In genomic region chr19:30145106-30145505, GRCm38 (mm10) we compare ENCODE assay signal across 19 mouse cellular contexts. TPM values are rescaled to one million over a fixed set of nuclear protein-coding genes. Genes with fewer than 3 reads are reported as not detected.
DNase-seq lines count a peak whose midpoint lies in the region; ATAC-seq and TF ChIP-seq lines count a peak whose summit lies in the region.
"Had no signal": no experiment of that assay in that cellular context is flagged by ENCODE, and none has a peak within 500 bp of the region (broad histone marks: within the 10 kb centered on the region; RNA-seq: fewer than 3 reads in every experiment).

No protein-coding gene starts in this region.

- TF ChIP-seq EP300 in liver, postnatal 0 days (IDR thresholded peaks at IDR 0.05; ENCODE audit: low read depth) = peak; percentile 67

- 87% methylated on average over 4 of the region's 4 CpGs for WGBS in heart, embryonic 12.5 days
- 67% methylated on average over 4 of the region's 4 CpGs for WGBS in liver, embryonic 13.5 days (ENCODE audit: insufficient replicate concordance)
- 71% methylated on average over 4 of the region's 4 CpGs for WGBS in liver, postnatal 0 days (ENCODE audit: insufficient replicate concordance)
- 95% methylated on average over 4 of the region's 4 CpGs for WGBS in midbrain, embryonic 10.5 days

- H3K27me3 ChIP-seq in heart, embryonic 12.5 days (replicated peaks) = no peaks in the 10 kb centered on the region
- H3K27me3 ChIP-seq in liver, embryonic 13.5 days = no peaks in the 10 kb centered on the region
- no peaks in the 10 kb centered on the region for H3K27me3 ChIP-seq in liver, postnatal 0 days (ENCODE audit: insufficient read depth, low read length)
- no peaks in the 10 kb centered on the region for H3K27me3 ChIP-seq in midbrain, embryonic 10.5 days (ENCODE audit: low read depth, poor library complexity, severe bottlenecking)
- H3K27me3 ChIP-seq: CH12.LX; embryonic facial prominence, embryonic 12.5 days; forebrain, embryonic 15.5 days had no signal

- DNase-seq in heart, adult 11 months = peak; percentile 79
- DNase-seq in liver, embryonic 13.5 days = no peak
- peak; percentile 45 for DNase-seq in liver, postnatal 0 days
- no peak for DNase-seq in adrenal gland, postnatal 4 days (ENCODE audit: low spot score in 2 of 2)
- DNase-seq in neural tube, embryonic 10.5 days (ENCODE audit: extremely low spot score, low spot score) = no peak
- DNase-seq in midbrain, embryonic 10.5 days (ENCODE audit: low spot score) = no peak
- DNase-seq: adrenal gland, postnatal 10 days; cerebellum, adult 11-12 months; cerebellum, adult 9-10 months; cerebellum, postnatal 25 days; gastrocnemius, postnatal 10 days; heart, adult 2 months had no signal

- H3K36me3 ChIP-seq in heart, embryonic 12.5 days = no peaks in the 10 kb centered on the region
- no peaks in the 10 kb centered on the region for H3K36me3 ChIP-seq in liver, embryonic 13.5 days
- H3K36me3 ChIP-seq in liver, postnatal 0 days (replicated peaks; ENCODE audit: insufficient read depth, low read length) = 0 out of 2 replicates have a peak, but pooled peaks cover 2% of the 10 kb centered on the region
- H3K36me3 ChIP-seq in midbrain, embryonic 10.5 days = peaks cover 52% of the 10 kb centered on the region
- H3K36me3 ChIP-seq: embryonic facial prominence, embryonic 12.5 days; forebrain, embryonic 15.5 days had no signal

- no peaks in the 10 kb centered on the region; the same call in 1 of the 2 replicates for H3K4me1 ChIP-seq in heart, embryonic 12.5 days (replicated peaks)
- peaks cover 4% of the 10 kb centered on the region; the same call in 1 of the 2 replicates for H3K4me1 ChIP-seq in liver, embryonic 13.5 days (replicated peaks)
- 0 out of 2 replicates have a peak, but pooled peaks cover 4% of the 10 kb centered on the region for H3K4me1 ChIP-seq in liver, postnatal 0 days (ENCODE audit: insufficient read depth)
- peaks cover 5% of the 10 kb centered on the region for H3K4me1 ChIP-seq in midbrain, embryonic 10.5 days
- H3K4me1 ChIP-seq: embryonic facial prominence, embryonic 12.5 days; forebrain, embryonic 15.5 days; hindbrain, embryonic 10.5 days had no signal

- no peak for TF ChIP-seq CTCF in liver, postnatal 0 days (IDR thresholded peaks at IDR 0.05; ENCODE audit: low read depth)

- no peak overlapping the region for H3K4me2 ChIP-seq in heart, embryonic 12.5 days
- no peak overlapping the region for H3K4me2 ChIP-seq in liver, embryonic 13.5 days
- H3K4me2 ChIP-seq in liver, postnatal 0 days (ENCODE audit: low read depth, low read length) = no peak overlapping the region
- H3K4me2 ChIP-seq: embryonic facial prominence, embryonic 12.5 days; forebrain, embryonic 15.5 days; heart, embryonic 11.5 days; hindbrain, embryonic 14.5 days had no signal

- no peaks in the 10 kb centered on the region for H3K9me3 ChIP-seq in heart, embryonic 12.5 days (replicated peaks)
- H3K9me3 ChIP-seq in liver, embryonic 13.5 days (replicated peaks) = no peaks in the 10 kb centered on the region
- no peaks in the 10 kb centered on the region for H3K9me3 ChIP-seq in liver, postnatal 0 days (ENCODE audit: low read length)
- H3K9me3 ChIP-seq in midbrain, embryonic 10.5 days (replicated peaks) = no peaks in the 10 kb centered on the region
- H3K9me3 ChIP-seq: embryonic facial prominence, embryonic 12.5 days; forebrain, embryonic 15.5 days; hindbrain, embryonic 10.5 days had no signal

- H3K4me3 ChIP-seq in heart, embryonic 12.5 days = no peak overlapping the region
- no peak overlapping the region for H3K4me3 ChIP-seq in liver, embryonic 13.5 days (replicated peaks)
- H3K4me3 ChIP-seq in liver, postnatal 0 days (ENCODE audit: low read depth, low read length) = no peak overlapping the region
- H3K4me3 ChIP-seq in midbrain, embryonic 10.5 days = no peak overlapping the region
- H3K4me3 ChIP-seq: embryonic facial prominence, embryonic 12.5 days; forebrain, embryonic 15.5 days; heart, adult 2 months; hindbrain, embryonic 10.5 days had no signal

- H3K27ac ChIP-seq in heart, embryonic 12.5 days (ENCODE audit: poor library complexity, severe bottlenecking) = no peak overlapping the region
- peak overlapping the region; percentile 50; the same call in 1 of the 2 replicates for H3K27ac ChIP-seq in liver, embryonic 13.5 days
- H3K27ac ChIP-seq in liver, postnatal 0 days (ENCODE audit: low read depth) = peak overlapping the region; percentile 84
- no peak overlapping the region for H3K27ac ChIP-seq in midbrain, embryonic 10.5 days (replicated peaks)
- H3K27ac ChIP-seq: embryonic facial prominence, embryonic 12.5 days; forebrain, embryonic 15.5 days; heart, adult 2 months; hindbrain, embryonic 10.5 days; hindbrain, embryonic 14.5 days had no signal

- ATAC-seq in heart, embryonic 12.5 days (ENCODE audit: insufficient number of reproducible peaks, low FRiP score) = no peak
- peak; percentile 72 for ATAC-seq in liver, embryonic 13.5 days (ENCODE audit: low read depth)
- ATAC-seq in liver, postnatal 0 days = peak; percentile 91
- ATAC-seq: forebrain, embryonic 15.5 days had no signal

- H3K9ac ChIP-seq in heart, embryonic 12.5 days = no peak overlapping the region
- H3K9ac ChIP-seq in liver, embryonic 13.5 days = no peak overlapping the region
- no peak overlapping the region for H3K9ac ChIP-seq in liver, postnatal 0 days (replicated peaks)
- H3K9ac ChIP-seq: embryonic facial prominence, embryonic 12.5 days; forebrain, embryonic 15.5 days; hindbrain, embryonic 14.5 days had no signal

RNA-seq across cellular contexts. Expression of gene Gldc, which starts 30.1 kb away (rescaled TPM):
- polyA plus RNA-seq in heart, embryonic 12.5 days (2016; fragmentation: Nextera tagmentation; extraction: Ambion mirVana) = 4.7 and 4.9 TPM in 2 replicates
- 18.8 and 24.0 TPM in 2 replicates for polyA plus RNA-seq in liver, embryonic 13.5 days (2015; fragmentation: Nextera tagmentation; extraction: Ambion mirVana)
- 33.2 and 34.6 TPM in 2 replicates for polyA plus RNA-seq in liver, postnatal 0 days (2015; fragmentation: Nextera tagmentation; extraction: Ambion mirVana)
- total RNA-seq in adrenal gland, postnatal 4 days (2021) = 1 to 10 TPM; 2.2 to 7.9 TPM
- 24.7 and 26.0 TPM in 2 replicates for polyA plus RNA-seq in midbrain, embryonic 10.5 days (2016; fragmentation: Nextera tagmentation; extraction: Ambion mirVana)

Comparison
In these comparisons a context has a peak if more than half of its experiments do, and no peak if none do; other contexts are left out.
1. DNase-seq: peak in heart, adult 11 months (single experiment) and liver, postnatal 0 days (single experiment); none in liver, embryonic 13.5 days (single experiment), adrenal gland, postnatal 4 days (0 of 2), neural tube, embryonic 10.5 days (single experiment) and midbrain, embryonic 10.5 days (single experiment).
2. H3K27ac ChIP-seq: peak in liver, embryonic 13.5 days (single experiment) and liver, postnatal 0 days (single experiment); none in heart, embryonic 12.5 days (single experiment) and midbrain, embryonic 10.5 days (single experiment).